Mouse (Mus musculus): ENCODE results near the gene Spop.

GRCm38 (mm10) chr11:95414536-95415161, 769 bp downstream of the Spop start:
- TF ChIP-seq CTCF (IDR thresholded peaks at IDR 0.05; ENCODE audit: low read depth, low read length) (peak; percentile 39), POLR2A (IDR thresholded peaks at IDR 0.05; ENCODE audit: extremely low read depth, insufficient read depth, low read length) (0 out of 2 replicates have a peak, but pooled peaks have one; percentile 33)

All from liver, adult 2 months (tissue).